In the genomic region with DNA sequence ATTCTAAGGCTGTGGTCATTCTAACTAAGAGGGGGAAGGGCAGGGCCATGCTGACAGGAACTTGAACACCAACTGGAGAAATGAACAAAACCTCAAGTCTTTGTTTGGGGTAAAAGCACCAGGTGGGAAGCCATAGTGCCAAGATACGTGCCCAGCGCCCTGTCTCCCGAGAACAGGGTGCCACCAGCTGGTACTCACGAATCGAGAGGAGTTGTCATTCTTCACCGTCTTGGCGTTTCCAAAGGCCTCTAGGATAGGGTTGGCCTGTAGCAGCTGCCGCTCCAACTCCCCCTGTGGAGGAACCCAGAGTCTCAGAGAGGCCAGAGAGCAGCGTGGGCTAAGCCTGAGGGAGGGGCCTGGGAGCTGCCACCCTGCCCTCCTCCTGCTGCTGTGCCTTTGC, we compare ENCODE assay signal across 27 mouse cellular contexts. TPM values are rescaled to one million over a fixed set of nuclear protein-coding genes. Genes with fewer than 3 reads are reported as not detected.
DNase-seq lines count a peak whose midpoint lies in the region; ATAC-seq and TF ChIP-seq lines count a peak whose summit lies in the region.
"Had no signal": no experiment of that assay in that cellular context is flagged by ENCODE, and none has a peak within 500 bp of the region (broad histone marks: within the 10 kb centered on the region; RNA-seq: fewer than 3 reads in every experiment).

No protein-coding gene starts in this region.

- peaks cover 52% of the 10 kb centered on the region for H3K4me1 ChIP-seq in heart, embryonic 13.5 days
- peaks cover 4% of the 10 kb centered on the region; the same call in 1 of the 2 replicates for H3K4me1 ChIP-seq in limb, embryonic 10.5 days

- no peak for ATAC-seq in heart, embryonic 13.5 days (ENCODE audit: extremely low read depth, insufficient number of reproducible peaks, low FRiP score, low TSS enrichment)
- ATAC-seq: forebrain, embryonic 14.5 days; forebrain, postnatal 0 days; hindbrain, postnatal 0 days; Patski had no signal

- H3K9ac ChIP-seq in heart, embryonic 13.5 days, result 0 out of 2 replicates have a peak overlapping the region, but pooled peaks have one; percentile 33
- H3K9ac ChIP-seq: embryonic facial prominence, embryonic 12.5 days; embryonic facial prominence, embryonic 15.5 days; forebrain, postnatal 0 days; heart, embryonic 12.5 days; hindbrain, embryonic 14.5 days had no signal

- no peaks in the 10 kb centered on the region for H3K27me3 ChIP-seq in heart, embryonic 13.5 days (replicated peaks)
- no peaks in the 10 kb centered on the region for H3K27me3 ChIP-seq in limb, embryonic 10.5 days (ENCODE audit: low read depth, poor library complexity, severe bottlenecking)
- H3K27me3 ChIP-seq in myocyte (ENCODE audit: control insufficient read depth, insufficient read depth, insufficient read length), result no peaks in the 10 kb centered on the region
- H3K27me3 ChIP-seq: CH12.LX; embryonic facial prominence, embryonic 12.5 days; embryonic facial prominence, embryonic 15.5 days; heart, embryonic 12.5 days; Patski had no signal

- H3K27ac ChIP-seq in heart, embryonic 13.5 days (replicated peaks), result no peak overlapping the region
- peak overlapping the region; percentile 92 for H3K27ac ChIP-seq in layer of hippocampus, adult 2 months
- H3K27ac ChIP-seq in limb, embryonic 10.5 days, result 0 out of 2 replicates have a peak overlapping the region, but pooled peaks have one; percentile 10
- H3K27ac ChIP-seq: embryonic facial prominence, embryonic 12.5 days; embryonic facial prominence, embryonic 15.5 days; hindbrain, embryonic 14.5 days; hindbrain, postnatal 0 days had no signal

- no peak for TF ChIP-seq CTCF in layer of hippocampus, adult 2 months (conservative IDR thresholded peaks at IDR 0.05)

- DNase-seq in heart, adult 18-20 months, result no peak
- DNase-seq in layer of hippocampus, adult 2 months (ENCODE audit: low spot score in 2 of 2), result no peak
- no peak for DNase-seq in layer of hippocampus, adult 9-11 months
- DNase-seq in limb, embryonic 10.5 days (ENCODE audit: low spot score), result no peak
- DNase-seq in adipocyte (ENCODE audit: low spot score), result no peak
- DNase-seq: adrenal gland, adult 2 months; adrenal gland, postnatal 14 days; B cell, adult 2 months; cerebellum, adult 11 months; cerebellum, adult 9-11 months; cerebellum, postnatal 25 days; forebrain, postnatal 0 days; gastrocnemius, postnatal 36 days had no signal

- H3ac ChIP-seq in myocyte (ENCODE audit: control insufficient read depth, insufficient read length), result no peak overlapping the region

- 87% methylated on average over 9 of the region's 9 CpGs for WGBS in heart, embryonic 13.5 days
- 92% methylated on average over 9 of the region's 9 CpGs for WGBS in limb, embryonic 10.5 days

- no peaks in the 10 kb centered on the region for H3K9me3 ChIP-seq in heart, embryonic 13.5 days
- H3K9me3 ChIP-seq in limb, embryonic 10.5 days (replicated peaks), result no peaks in the 10 kb centered on the region
- H3K9me3 ChIP-seq: embryonic facial prominence, embryonic 12.5 days; embryonic facial prominence, embryonic 15.5 days; G1E; heart, embryonic 12.5 days had no signal

- H3K36me3 ChIP-seq in heart, embryonic 13.5 days, result peaks cover 100% of the 10 kb centered on the region
- H3K36me3 ChIP-seq in limb, embryonic 10.5 days, result peaks cover 93% of the 10 kb centered on the region
- H3K36me3 ChIP-seq in myocyte (ENCODE audit: control insufficient read depth, insufficient read depth), result peaks cover 81% of the 10 kb centered on the region

- H3K4me3 ChIP-seq in heart, embryonic 13.5 days, result no peak overlapping the region
- no peak overlapping the region for H3K4me3 ChIP-seq in layer of hippocampus, adult 2 months
- no peak overlapping the region for H3K4me3 ChIP-seq in limb, embryonic 10.5 days
- no peak overlapping the region for H3K4me3 ChIP-seq in myocyte
- H3K4me3 ChIP-seq: embryonic facial prominence, embryonic 12.5 days; embryonic facial prominence, embryonic 15.5 days; heart, embryonic 12.5 days had no signal

- H3K79me2 ChIP-seq in myocyte (ENCODE audit: control insufficient read depth, insufficient read depth), result peaks cover 87% of the 10 kb centered on the region

- no peak overlapping the region for H3K4me2 ChIP-seq in heart, embryonic 13.5 days
- no peak overlapping the region for H3K4me2 ChIP-seq in myocyte (ENCODE audit: low read depth)
- H3K4me2 ChIP-seq: embryonic facial prominence, embryonic 12.5 days; embryonic facial prominence, embryonic 15.5 days; heart, embryonic 12.5 days; hindbrain, embryonic 14.5 days had no signal

- TF ChIP-seq POLR2A in myocyte (IDR thresholded peaks at IDR 0.05; ENCODE audit: insufficient read length, low read depth), result peak; percentile 37

TF ChIP-seq in myocyte, 11 proteins besides CTCF, POLR2A, EP300 and RAD21:
- no peak for TF ChIP-seq E2F4 (IDR thresholded peaks at IDR 0.05; ENCODE audit: insufficient read depth)
- peak; percentile 53 for TF ChIP-seq POLR2AphosphoS2 (IDR thresholded peaks at IDR 0.05; ENCODE audit: insufficient read length, low read depth)
- no peak for TF ChIP-seq CEBPB (IDR thresholded peaks at IDR 0.05; ENCODE audit: insufficient read depth, poor library complexity, severe bottlenecking)
- TF ChIP-seq SRF (IDR thresholded peaks at IDR 0.05; ENCODE audit: control insufficient read depth, insufficient read length, low read depth), result no peak
- no peak for TF ChIP-seq REST (IDR thresholded peaks at IDR 0.05; ENCODE audit: insufficient read depth, insufficient read length)
- TF ChIP-seq TCF3 (IDR thresholded peaks at IDR 0.05; ENCODE audit: insufficient read length, low read depth), result peak; percentile 49
- peak in 2 of 3 experiments; percentile 84 to 86 for TF ChIP-seq MYOD1 (IDR thresholded peaks at IDR 0.05; ENCODE audit: control insufficient read depth in 1 of 3, insufficient read length in 2 of 3, low read depth in 2 of 3)
- peak; percentile 61 for TF ChIP-seq TCF12 (IDR thresholded peaks at IDR 0.05; ENCODE audit: insufficient read depth, poor library complexity, severe bottlenecking)
- TF ChIP-seq MAX (IDR thresholded peaks at IDR 0.05; ENCODE audit: low read depth), result no peak
- no peak for TF ChIP-seq USF1 (IDR thresholded peaks at IDR 0.05; ENCODE audit: low read depth)
- TF ChIP-seq MYOG (IDR thresholded peaks at IDR 0.05; ENCODE audit: control insufficient read depth in 1 of 3, insufficient read depth in 1 of 3, insufficient read length in 2 of 3, low read depth in 2 of 3), result peak; percentile 63 to 94 (median 77)

RNA-seq across cellular contexts. Expression of gene Apol8, which starts 35.3 kb away (rescaled TPM):
- 0.32 and 0.78 TPM in 2 replicates for polyA plus RNA-seq in heart, embryonic 13.5 days (2015; fragmentation: Nextera tagmentation; extraction: Ambion mirVana)
- not detected for total RNA-seq in heart, adult 18-20 months (2021)
- total RNA-seq in layer of hippocampus, adult 2 months (2021), result 1 to 10 TPM; 5.7 to 7.4 TPM
- polyA plus RNA-seq in limb, embryonic 10.5 days (2016; fragmentation: Nextera tagmentation; extraction: Ambion mirVana), result 0.20 TPM in 1 of 2 replicates, not detected in the other
- 0.38 TPM for polyA plus RNA-seq in myocyte (2012; fragmentation: generic; extraction: Trizol)
- total RNA-seq: adrenal gland, adult 2 months; granulocyte monocyte progenitor cell, adult 5-6 weeks; heart, postnatal 25 days had no signal
- polyA plus RNA-seq: adrenal gland, adult 2 months; G1E; hindbrain, embryonic 14.5 days; intestine, embryonic 14.5 days had no signal

RNA-seq across cellular contexts. Expression of gene Myh9, which starts 49.9 kb away (rescaled TPM):
- 24.8 and 25.0 TPM in 2 replicates for polyA plus RNA-seq in heart, embryonic 13.5 days (2015; fragmentation: Nextera tagmentation; extraction: Ambion mirVana)
- 100 to 1,000 TPM; 117 to 119 TPM for total RNA-seq in heart, adult 18-20 months (2021)
- 10 to 100 TPM; 88.3 to 96.3 TPM for total RNA-seq in layer of hippocampus, adult 2 months (2021)
- polyA plus RNA-seq in limb, embryonic 10.5 days (2016; fragmentation: Nextera tagmentation; extraction: Ambion mirVana), result 30.6 and 39.2 TPM in 2 replicates
- polyA plus RNA-seq in myocyte (2012; fragmentation: generic; extraction: Trizol), result 466 TPM

Comparison
In these comparisons a context has a peak if more than half of its experiments do, and no peak if none do; other contexts are left out.
1. RNA of gene Myh9, which starts 49.9 kb away (polyA plus RNA-seq): 466 TPM in myocyte (single experiment); 30.6 to 39.2 TPM in limb, embryonic 10.5 days and 24.8 to 25.0 TPM in heart, embryonic 13.5 days; every median in the first group is over 10 times any median in the second.